Mouse (Mus musculus): ENCODE measurements around the gene Abca14.
A peak's percentile ranks its signal among the peaks of the same experiment; 100 is the strongest.
"Not testable (repeated sequence)": the region's sequence is repeated elsewhere in the genome, so short reads cannot be mapped to it uniquely, and the experiment has no call there.

Abca14 gene

GRCm38 (mm10) chr7:120201231-120201744 is 2.5 kb upstream of the Abca14 start:
- no peak for DNase-seq (ENCODE audit: low read depth, low spot score)

GRCm38 (mm10) chr7:120201771-120202170 is 2.0 kb upstream of the Abca14 start, which contains the start of gene Crym:
Crym (minus strand) TSS chr7:120202111.
- DNase-seq (ENCODE audit: low read depth, low spot score), result no peak

DNA sequence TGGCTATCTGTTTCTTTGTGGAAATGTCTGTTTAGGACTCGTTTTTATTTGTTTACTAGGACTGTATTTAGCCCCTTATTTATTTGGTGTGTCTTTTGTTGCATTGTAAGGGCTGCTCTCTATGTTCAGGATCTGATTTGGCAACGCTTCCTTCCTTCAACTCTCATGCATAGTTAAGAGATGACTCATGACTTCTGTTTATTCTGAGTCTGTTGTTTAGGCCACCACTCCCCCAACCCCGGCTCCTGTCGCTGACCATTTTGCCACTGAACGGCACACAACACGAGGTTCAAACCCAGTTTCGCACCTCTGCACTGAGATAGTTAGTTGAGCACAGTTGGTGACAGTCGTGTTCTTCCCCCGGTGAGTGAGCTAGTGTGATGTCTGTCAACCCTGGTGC is 2.2 kb downstream of the Abca14 start:
- DNase-seq (ENCODE audit: low read depth, low spot score), result no peak

- DNase-seq (ENCODE audit: low read depth, low spot score), result no peak
Observed at GRCm38 (mm10) chr7:120228541-120228940, 24.8 kb downstream of the Abca14 start.

- peak; percentile 5 for DNase-seq (ENCODE audit: low read depth, low spot score)
Observed at GRCm38 (mm10) chr7:120241092-120241491, 37.3 kb downstream of the Abca14 start.

DNA sequence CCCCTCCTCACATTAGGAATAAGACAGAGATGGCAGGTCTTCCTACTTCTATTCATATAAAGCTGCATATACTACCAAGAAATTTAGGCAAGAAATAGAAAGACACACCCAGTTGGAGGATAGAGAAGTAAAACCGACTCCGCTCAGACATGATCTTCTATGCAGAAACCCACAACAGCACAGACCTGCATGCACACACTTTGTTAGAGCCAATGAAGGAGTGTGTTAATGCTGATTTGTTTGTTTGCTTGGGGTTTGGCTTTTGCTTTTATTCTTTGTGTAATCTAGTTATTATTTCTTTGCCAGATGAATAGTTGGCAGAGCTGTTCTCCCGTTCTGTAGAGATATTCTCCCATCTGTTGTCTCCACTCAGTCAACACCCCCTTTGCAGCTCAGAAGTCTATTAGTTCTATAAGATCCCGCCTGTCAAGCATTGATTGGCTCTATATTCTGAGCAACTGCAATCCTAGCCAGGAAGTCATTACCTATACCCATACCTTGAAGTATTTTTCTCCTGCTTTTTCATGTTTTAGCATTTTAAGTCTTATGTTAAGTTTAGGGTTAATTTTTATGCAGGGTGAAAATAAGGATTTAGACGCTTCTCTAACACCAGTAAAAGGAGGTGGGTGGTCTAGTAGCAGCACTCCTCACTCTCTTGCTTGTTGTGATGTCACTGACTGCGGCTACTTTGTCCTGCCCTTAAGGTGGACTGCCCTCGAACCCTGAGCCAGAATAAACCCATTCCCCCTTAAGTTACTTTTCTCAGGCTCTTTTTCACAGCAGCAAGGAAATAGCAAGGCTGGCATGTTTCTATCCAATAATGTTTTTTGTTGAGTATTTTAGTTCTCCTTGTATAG is 67.6 kb downstream of the Abca14 start:
- no peak for DNase-seq (ENCODE audit: low read depth, low spot score)

DNA sequence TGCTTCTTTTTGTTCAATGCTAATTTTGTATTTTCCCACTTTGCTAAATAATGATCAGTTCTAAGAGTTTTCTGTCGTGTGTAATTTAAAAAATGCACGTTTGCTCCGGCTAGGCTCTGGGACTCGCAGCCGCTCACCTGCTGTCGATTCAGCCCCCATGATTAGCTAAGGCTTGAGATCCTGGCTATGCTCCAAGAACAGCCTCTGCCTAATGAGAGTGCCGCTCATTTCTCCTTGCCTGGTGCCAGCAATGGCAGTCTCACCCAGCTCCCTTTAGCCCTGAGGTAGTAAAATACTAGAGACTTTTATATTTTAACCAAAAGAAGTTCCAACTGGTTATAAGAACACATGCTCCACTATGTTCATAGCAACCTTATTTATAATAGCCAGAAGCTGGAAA is 68.3 kb downstream of the Abca14 start:
- DNase-seq (ENCODE audit: low read depth, low spot score), result no peak

- DNase-seq (ENCODE audit: low read depth, low spot score), result no peak
Observed at GRCm38 (mm10) chr7:120285286-120285685, 81.5 kb downstream of the Abca14 start.

- no peak for DNase-seq (ENCODE audit: low read depth, low spot score)
Observed at GRCm38 (mm10) chr7:120316086-120316485, 112.3 kb downstream of the Abca14 start.

GRCm38 (mm10) chr7:120322963-120323362 is 119.2 kb downstream of the Abca14 start:
- DNase-seq (ENCODE audit: low read depth, low spot score), result no peak

GRCm38 (mm10) chr7:120325911-120326310 is 122.2 kb downstream of the Abca14 start:
- DNase-seq (ENCODE audit: low read depth, low spot score), result not testable (repeated sequence)

DNA sequence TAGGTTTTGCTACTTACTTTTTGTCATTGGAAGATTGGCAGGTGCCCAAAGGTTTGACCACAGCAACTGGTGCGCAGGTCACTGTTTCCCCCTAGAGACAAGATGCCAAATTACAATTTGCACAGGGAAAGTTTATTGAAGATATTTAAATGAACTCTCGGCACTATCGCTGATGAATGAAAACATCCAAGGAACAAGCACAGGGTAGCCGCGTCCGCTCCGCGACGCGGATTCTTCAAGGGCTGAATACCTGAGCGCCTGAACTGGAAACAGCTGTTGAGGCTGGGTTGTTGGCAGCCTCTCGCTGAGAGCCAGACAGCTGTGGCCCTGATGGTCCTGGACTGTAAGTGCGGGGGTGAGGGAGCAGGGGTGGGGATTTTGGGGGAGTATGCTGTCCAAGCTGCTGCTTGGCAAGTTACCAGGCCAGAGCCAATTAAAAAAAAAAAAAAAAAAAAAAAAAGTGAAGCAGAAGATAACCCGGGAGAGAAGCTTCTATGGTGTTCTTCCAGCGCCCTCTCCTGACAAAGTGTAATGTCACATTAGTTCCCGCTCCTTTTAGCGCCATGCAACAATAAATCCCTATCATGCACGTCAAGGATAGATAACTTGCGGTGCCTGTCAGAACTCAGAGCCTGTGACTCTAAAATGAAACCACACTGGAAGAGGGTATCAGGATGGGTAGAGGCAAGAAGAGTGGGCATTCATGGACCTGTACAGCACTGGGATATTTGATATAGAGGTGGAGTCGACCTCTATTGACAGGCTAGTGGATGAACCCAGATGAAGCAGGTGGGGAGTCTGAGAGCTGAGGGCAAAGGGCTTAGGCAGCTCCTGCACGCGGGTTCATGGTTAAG is 123.7 kb downstream of the Abca14 start:
- DNase-seq (ENCODE audit: low read depth, low spot score), result no peak

DNA sequence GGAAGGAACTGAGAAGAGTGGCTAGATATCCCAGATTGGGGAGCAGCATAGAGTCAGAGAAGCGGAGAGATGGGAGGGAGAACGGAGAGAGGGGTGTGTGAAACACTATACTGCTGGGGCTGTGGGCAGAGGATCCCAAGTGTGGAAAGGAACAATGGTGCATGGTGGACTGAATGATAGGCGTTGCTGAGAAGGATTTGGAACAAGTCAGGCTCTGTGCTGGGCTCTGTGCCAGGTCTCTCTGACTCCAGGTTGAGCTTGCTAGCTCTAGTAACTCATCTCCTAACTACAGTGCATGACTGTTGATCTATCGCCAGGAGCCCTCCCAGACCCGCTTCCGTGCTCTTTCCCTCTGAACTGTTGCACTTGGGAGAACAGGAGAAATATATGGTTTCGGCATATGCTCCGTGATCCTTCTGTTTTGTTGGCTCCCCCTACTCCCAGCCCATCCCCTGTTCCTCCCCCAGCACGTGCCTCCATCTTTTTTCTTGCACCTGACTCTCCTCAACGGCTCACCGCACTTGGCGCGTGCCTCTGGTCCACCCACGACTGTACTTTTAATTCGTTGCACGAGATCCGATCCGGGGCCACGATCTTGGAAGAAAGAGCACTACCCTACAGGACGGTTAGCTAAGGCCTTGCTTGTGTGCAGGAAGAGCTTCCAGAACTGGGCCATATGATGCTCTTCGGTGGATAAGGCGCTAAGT is 124.5 kb downstream of the Abca14 start, which contains the start of gene Abca15:
Abca15 (plus strand) TSS at position 584 of the 707 bp plus-strand sequence.
- DNase-seq (ENCODE audit: low read depth, low spot score), result no peak

- peak; percentile 9 for DNase-seq (ENCODE audit: low read depth, low spot score)
Observed at GRCm38 (mm10) chr7:120361159-120361558, 157.4 kb downstream of the Abca14 start.

Data from WW6 (cell line).